Mouse (Mus musculus): ENCODE data around the gene Dcaf4.

The Dcaf4 gene

DNA sequence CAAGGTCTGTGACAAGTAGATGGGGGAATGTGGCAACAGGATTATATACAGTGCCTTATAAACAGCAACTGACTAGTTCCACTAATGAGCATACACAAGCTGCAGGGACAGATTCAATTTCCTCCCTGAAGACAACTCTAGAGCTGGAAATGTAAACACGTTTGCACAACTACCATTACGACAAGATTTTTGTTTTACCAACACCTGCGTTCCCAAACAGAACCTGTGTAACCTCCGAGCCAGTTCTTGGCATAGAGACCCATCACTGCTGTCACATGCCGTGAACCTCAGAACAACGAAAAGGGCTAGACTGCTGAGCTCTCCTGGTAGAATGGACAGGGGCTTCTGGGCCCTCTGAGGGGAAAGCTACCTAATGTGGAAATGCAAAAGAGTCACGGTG, 23.7 kb downstream of the Dcaf4 start:
- no peak for DNase-seq (ENCODE audit: low spot score in 2 of 2)

DNA sequence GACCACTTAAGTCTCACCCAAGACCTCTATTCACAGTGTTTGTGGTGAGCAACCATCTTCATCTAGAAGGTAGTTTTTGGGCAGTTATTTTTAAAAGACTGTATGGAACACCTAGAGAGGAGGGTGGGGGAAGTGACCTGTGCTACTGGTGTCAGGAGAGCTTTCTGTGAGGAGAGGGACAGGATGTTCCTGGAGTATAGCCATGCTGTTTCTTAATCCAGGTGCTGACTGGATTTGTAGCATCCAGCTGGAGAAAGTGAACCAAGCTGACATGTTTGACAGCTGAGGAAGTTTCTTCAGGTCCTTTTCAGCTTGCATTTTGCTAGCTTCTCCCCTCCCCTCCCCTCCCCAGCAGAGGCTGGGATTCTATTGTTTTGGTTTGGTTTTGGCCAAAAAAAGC, 24.5 kb downstream of the Dcaf4 start:
- DNase-seq (ENCODE audit: low spot score in 2 of 2): no peak

DNA sequence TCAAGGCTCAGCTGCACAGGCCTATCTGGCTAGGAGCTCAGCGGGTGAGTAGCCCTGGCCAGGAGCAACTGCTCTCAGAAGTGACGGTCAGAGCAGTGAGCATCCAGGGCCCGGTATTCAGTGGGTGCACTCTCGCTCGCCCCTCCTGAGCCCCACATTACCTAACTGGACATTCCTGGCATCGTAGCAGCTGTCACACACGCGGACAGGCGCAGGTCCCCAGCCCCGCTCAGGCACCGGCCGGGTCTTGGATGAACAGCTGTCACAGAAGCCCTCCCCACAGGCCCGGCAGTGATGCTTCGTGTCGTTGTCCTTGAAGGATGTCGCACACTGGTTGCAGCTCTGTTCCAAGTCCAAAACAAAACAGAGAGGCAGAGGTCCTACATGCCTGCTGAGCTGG, 31.0 kb downstream of the Dcaf4 start:
- DNase-seq (ENCODE audit: low spot score in 2 of 2): no peak

DNA sequence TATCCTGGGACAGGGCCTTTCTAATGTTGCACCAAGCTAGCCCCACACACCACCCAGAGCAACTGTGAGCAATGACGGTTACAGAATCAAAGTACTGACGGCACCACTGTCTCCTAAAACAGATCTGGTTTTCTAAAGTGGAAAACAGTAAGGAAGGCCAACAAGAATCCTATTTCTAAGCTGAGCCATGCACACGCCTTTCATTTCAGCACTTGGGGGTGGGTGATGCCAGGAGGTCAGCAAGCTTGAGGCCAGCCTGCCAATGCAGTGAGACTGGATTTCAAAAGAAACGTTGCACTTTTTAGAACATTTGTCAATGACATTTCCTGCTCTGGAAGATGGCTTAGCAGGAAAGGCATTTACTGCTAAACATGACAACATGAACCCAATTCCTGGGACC, 33.5 kb downstream of the Dcaf4 start:
- no peak for DNase-seq (ENCODE audit: low spot score in 2 of 2)

DNA sequence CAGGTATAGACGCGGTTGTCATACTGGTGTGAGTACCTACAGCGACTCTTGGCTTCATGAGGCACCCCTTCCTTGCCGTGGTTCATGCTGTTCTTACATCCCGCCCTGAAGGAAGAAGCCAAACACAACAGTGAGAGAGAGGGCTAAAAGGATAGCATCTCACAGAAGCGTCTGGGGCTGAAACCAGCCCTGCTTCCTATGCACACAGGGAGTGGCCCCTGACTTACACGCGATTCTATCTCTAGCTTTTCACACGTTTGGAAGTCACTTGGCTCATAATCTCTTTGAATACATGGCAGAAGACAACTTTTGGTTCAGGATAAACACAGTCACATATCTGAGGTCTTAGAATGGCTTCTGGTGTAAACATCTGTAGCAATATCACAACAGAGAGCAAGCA, 35.3 kb downstream of the Dcaf4 start:
- no peak for DNase-seq (ENCODE audit: low spot score in 2 of 2)

DNA sequence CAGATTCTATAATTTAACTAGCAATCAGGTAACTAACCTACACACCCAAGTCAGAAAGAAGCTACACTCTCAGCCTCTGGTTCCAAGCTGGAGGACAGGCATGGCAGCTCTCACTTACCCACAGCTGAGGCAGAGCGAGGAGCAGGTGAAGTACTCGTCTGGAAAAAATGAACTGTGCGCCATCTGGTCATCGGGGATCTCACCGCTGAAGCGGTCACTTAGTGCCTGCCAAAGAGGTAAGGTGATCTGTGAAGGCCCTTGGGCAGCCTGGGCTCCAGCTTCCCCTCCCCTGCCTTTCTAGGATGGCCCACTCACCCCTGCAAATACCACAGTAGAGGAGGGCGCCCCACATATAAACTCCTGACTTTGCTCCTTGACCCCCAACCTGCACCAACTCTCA, 38.2 kb downstream of the Dcaf4 start:
- no peak for DNase-seq (ENCODE audit: low spot score in 2 of 2)

DNA sequence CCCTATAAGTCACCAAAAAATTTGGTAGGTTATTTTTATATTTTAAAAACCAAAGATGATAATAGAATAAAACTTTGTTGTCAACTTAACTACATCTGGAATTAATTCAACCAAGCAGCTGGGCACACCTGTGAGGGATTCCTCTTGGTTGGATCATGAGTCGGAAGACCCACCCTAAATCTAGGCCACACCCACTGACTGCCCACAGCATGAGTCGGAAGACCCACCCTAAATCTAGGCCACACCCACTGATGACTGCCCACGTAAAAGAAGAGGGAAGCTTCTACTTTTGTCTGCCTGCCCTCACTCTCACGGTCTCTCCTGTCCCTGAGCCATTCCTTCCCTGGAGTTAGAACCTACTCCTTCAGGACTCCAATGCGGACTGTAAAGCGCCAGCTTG, 39.9 kb downstream of the Dcaf4 start:
- DNase-seq (ENCODE audit: low spot score in 2 of 2): no peak

DNA sequence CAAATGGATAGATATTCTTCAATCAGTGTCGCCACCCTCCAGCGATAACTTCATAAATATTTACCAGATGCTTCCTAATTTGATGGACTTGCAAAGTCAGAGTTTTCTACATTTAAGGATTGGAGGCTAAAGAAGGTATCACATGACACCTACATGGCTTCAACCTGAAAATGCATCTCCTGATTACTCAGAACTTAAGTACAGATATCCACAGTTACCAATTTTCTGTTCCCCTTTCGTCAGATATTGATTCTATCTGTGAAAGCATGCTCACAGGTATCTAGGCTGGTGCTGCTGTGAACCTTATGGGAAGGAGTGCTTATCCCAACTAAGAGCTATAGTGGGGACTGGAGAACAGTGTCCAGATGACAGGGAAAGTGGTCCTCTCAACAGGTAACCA, 42.3 kb downstream of the Dcaf4 start:
- DNase-seq (ENCODE audit: low spot score in 2 of 2): no peak

DNA sequence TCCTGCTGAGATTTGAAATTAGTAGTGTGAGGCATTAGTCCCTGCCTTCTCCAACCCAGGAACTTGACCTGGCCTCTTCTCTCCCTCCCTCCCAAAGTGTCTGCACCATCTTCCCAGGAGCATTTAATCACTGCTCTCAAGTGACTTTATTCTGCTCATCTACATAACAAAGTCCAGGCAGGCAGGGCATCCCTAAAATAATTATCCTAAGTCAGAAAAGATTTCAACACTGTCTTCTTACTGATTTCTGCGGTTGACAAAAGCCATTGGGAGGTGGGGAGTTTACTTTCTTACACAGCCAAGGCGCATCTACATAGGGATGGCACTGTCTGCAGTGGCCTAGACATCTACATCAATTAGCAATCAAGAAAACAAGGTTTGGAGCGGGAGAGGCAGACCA, 49.6 kb downstream of the Dcaf4 start:
- no peak for DNase-seq (ENCODE audit: low spot score in 2 of 2)

DNA sequence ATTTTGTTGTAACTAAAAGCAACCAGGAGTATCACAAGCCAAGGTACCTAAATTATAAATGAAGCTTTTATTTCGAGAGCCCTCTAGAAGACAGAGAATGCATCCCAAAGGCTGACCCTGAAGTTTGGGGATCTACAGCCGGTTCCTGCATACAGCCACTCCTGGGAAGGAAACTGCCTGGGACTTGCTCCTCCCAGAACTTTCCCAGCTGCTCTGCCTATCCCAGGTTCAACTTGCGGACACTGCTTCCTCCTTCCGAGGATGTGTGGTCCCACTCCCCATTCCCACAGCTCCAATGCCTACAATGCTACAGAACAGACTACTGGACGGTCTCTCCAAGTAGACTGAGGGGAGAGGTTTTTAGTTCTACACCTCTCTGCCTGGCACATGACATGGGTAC, 52.5 kb downstream of the Dcaf4 start:
- no peak for DNase-seq (ENCODE audit: low spot score in 2 of 2)

DNA sequence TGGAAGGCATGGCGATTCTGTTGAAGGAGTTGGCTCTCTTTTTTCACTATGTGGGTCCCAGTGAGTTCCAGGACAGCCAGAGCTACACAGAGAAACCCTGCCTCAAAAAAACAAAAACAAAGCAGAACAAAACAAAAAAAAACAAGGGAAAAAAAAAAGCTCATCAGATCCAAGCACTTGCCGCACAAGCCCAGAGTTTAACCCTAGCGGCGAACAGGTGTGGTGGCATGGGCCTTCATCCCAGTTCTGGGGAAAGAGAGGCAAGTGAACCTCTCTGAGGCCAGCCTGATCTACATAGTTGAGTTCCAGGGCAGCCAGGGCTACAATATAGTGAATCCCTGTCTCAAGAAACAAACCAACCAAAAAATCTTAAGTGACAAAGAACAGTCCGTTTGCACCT, 57.2 kb downstream of the Dcaf4 start:
- no peak for DNase-seq (ENCODE audit: low spot score in 2 of 2)

DNA sequence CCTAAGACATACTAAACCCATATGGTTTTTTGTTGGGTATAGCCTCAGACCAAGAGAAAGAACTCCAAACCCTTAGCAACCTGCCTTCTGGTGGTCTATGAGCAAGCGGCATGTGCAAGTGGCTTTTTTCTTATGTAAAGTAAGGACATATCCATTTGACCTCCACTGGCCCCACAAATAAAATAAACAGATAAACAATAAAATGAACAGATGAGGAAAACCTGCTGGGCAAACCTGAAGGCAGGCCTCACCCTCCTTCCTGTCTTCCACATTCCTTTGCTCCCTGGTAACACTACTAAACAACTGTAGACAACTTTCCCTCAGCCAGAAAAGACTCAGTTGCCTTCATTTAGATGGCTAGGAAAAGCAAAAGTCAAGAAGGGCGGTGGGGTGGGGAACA, 58.1 kb downstream of the Dcaf4 start:
- DNase-seq (ENCODE audit: low spot score in 2 of 2): no peak

DNA sequence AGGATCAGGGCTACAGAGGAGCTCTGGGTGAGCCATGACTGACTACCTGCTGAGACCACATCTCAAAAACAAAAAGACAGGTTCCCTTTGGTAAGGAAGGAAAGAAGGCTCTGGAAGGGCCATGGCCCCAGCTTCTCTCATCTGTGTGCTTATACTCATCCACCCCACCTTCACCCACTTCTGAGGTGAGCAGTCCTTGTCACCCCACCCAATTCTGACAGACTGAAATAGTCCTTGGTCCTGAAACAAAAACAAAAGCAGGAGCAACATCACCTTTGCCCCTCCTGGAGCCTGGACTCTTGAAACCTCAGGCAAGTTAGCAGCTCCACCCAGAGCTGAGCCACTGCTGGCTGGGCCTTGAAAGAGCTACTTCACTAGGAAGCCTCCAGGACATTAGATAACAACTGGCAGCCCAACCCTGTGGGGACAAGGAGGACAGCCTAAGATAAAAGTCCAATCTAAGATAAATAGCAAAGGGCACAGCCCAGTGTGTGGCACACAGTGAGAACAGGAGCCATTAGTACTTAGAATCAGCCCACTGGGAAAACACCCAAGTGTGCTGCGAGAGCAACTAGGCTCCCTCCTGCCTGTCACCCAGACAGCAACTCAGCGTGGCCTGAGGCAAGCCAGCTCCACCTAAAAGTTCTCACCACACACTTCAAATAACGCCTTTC, 58.8 kb downstream of the Dcaf4 start:
- no peak for DNase-seq (ENCODE audit: low spot score in 2 of 2)

DNA sequence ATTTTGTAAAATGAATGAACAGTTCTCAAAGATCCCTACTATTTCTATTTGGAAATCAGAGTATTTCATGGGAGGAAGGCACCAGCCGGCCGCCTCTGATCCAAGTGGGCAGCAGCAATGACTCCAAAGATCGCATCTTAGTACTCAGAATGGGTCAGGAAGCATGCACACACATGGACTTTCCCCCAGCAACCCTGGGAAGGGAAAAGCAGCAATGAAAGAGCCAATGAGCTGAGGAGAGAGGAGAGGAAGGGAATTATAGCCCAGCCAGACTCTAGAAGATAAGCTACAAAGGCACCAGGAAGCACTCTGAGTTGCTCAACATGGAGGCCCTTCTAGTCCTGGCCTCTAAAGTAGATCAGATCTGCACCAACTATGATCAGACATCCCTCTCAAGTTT, 60.0 kb downstream of the Dcaf4 start:
- DNase-seq (ENCODE audit: low spot score in 2 of 2): no peak

DNA sequence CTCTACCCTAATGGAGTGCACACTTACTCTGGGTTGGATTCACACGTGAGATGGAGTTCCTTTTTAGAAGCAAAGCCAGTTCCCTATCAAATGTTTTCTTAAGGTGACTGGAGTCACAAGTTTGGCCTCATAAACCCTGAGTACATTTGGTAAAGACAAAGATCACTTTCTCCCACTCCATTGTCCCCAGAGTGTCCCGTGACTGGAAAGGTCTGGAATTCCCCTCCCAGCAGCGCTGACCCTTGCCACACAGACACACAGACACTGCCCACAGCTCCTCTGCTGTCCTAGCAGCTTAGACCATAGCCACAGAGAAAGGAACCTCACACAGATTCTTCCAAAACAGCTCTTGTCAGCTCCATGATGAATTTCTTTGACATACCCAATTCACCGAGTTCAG, 61.8 kb downstream of the Dcaf4 start:
- DNase-seq (ENCODE audit: low spot score in 2 of 2): no peak

DNA sequence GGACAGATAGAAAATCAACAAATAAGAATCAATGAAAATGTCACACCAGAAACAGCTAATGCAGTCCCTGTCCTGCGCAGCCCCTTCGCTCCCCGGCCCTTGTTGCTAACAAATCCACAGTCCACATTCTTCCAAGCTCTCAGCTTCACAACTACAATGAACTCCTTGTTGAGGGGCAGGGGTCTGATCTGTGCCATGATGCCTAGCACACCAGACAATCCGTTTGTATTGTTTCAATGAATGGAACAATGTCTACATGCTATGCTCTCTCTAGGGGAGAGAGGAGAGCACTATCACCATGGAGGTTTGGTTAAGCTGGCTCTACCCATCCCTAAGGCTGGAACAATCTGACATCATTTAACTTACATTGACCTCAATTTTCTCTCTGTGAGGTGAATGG, 62.5 kb downstream of the Dcaf4 start:
- no peak for DNase-seq (ENCODE audit: low spot score in 2 of 2)

DNA sequence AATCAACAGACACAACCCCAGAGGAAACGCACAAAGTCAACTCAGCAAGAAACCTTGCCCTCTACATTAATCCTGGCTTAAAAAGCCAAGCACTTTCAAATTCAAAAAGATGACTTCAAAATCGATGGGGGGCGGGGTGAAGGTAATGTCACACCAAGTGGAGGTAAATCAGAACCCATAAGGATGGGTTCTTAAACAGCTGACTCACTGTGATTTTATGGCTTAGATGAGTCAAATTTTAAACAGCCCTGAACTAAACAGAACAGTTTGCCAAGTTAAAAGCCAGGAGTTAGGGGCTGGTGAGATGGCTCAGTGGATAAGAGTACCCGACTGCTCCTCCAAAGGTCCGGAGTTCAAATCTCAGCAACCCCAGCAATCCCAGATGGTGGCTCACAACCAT, 66.4 kb downstream of the Dcaf4 start:
- DNase-seq (ENCODE audit: low spot score in 2 of 2): no peak
